Mouse (Mus musculus): ENCODE data around the gene Sphkap. TPM values are rescaled to one million over a fixed set of nuclear protein-coding genes. Genes with fewer than 3 reads are reported as not detected.

Gene Sphkap
- polyA plus RNA-seq (2015; fragmentation: Nextera tagmentation; extraction: Ambion mirVana) = 0.10 and 0.13 TPM in 2 replicates

GRCm38 (mm10) chr1:83408021-83408464 lies at the start of gene Sphkap:
Gene Sphkap, minus strand, starts transcription at chr1:83408200.
- no peaks in the 10 kb centered on the region for H3K36me3 ChIP-seq (ENCODE audit: insufficient read depth, low read length)
- no peaks in the 10 kb centered on the region for H3K4me1 ChIP-seq (ENCODE audit: insufficient read depth, low read depth, low read length)
- no peaks in the 10 kb centered on the region for H3K27me3 ChIP-seq (replicated peaks; ENCODE audit: insufficient read depth, low read length)
- no peak within 1 kb of the TSS for H3K9ac ChIP-seq (replicated peaks; ENCODE audit: low read depth)
- ATAC-seq (peak; percentile 61), DNase-seq (ENCODE audit: low spot score) (peak; percentile 46)
- no peak within 1 kb of the TSS for H3K27ac ChIP-seq (ENCODE audit: low read length)
- peak within 1 kb of the TSS; percentile 46 for H3K4me2 ChIP-seq (replicated peaks; ENCODE audit: low read depth, low read length)
- TF ChIP-seq CTCF (IDR thresholded peaks at IDR 0.05) (peak; percentile 35), EP300 (IDR thresholded peaks at IDR 0.05) (no peak)
- peak within 1 kb of the TSS; percentile 8; the same call in 1 of the 2 replicates for H3K4me3 ChIP-seq (ENCODE audit: low read depth, low read length)
- 2% methylated on average over 16 of the region's 16 CpGs for WGBS
- H3K9me3 ChIP-seq (ENCODE audit: low read length) = no peaks in the 10 kb centered on the region

GRCm38 (mm10) chr1:83451291-83451690 lies 43.3 kb upstream of the Sphkap start:
- no peak for DNase-seq (ENCODE audit: low spot score)
- 60% methylated on average over 5 of the region's 5 CpGs for whole genome bisulfite sequencing
- ATAC-seq = no peak
- H3K27ac ChIP-seq (ENCODE audit: low read length) = no peak overlapping the region
- H3K27me3 ChIP-seq (replicated peaks; ENCODE audit: insufficient read depth, low read length) = no peaks in the 10 kb centered on the region
- no peaks in the 10 kb centered on the region for H3K36me3 ChIP-seq (ENCODE audit: insufficient read depth, low read length)
- H3K4me2 ChIP-seq (replicated peaks; ENCODE audit: low read depth, low read length) = no peak overlapping the region
- no peaks in the 10 kb centered on the region for H3K9me3 ChIP-seq (ENCODE audit: low read length)
- H3K9ac ChIP-seq (replicated peaks; ENCODE audit: low read depth) = no peak overlapping the region
- H3K4me1 ChIP-seq (ENCODE audit: insufficient read depth, low read depth, low read length) = no peaks in the 10 kb centered on the region
- no peak overlapping the region for H3K4me3 ChIP-seq (ENCODE audit: low read depth, low read length)
- TF ChIP-seq CTCF (IDR thresholded peaks at IDR 0.05) = no peak
- no peak for TF ChIP-seq EP300 (IDR thresholded peaks at IDR 0.05)

- no peak overlapping the region for H3K9ac ChIP-seq (replicated peaks; ENCODE audit: low read depth)
- H3K4me3 ChIP-seq (ENCODE audit: low read depth, low read length) = no peak overlapping the region
- TF ChIP-seq EP300 (IDR thresholded peaks at IDR 0.05) = no peak
- TF ChIP-seq CTCF (IDR thresholded peaks at IDR 0.05) = no peak
- WGBS = 91% methylated on average over 2 of the region's 2 CpGs
- H3K27ac ChIP-seq (ENCODE audit: low read length) = no peak overlapping the region
- no peak for DNase-seq (ENCODE audit: low spot score)
- ATAC-seq = no peak
- no peaks in the 10 kb centered on the region for H3K36me3 ChIP-seq (ENCODE audit: insufficient read depth, low read length)
- no peaks in the 10 kb centered on the region for H3K27me3 ChIP-seq (replicated peaks; ENCODE audit: insufficient read depth, low read length)
- no peak overlapping the region for H3K4me2 ChIP-seq (replicated peaks; ENCODE audit: low read depth, low read length)
- no peaks in the 10 kb centered on the region for H3K9me3 ChIP-seq (ENCODE audit: low read length)
- no peaks in the 10 kb centered on the region for H3K4me1 ChIP-seq (ENCODE audit: insufficient read depth, low read depth, low read length)
Observed at GRCm38 (mm10) chr1:83440422-83440821, 32.4 kb upstream of the Sphkap start.

GRCm38 (mm10) chr1:83433932-83434331 lies 25.9 kb upstream of the Sphkap start:
- Histone ChIP-seq H3K4me3 (ENCODE audit: low read depth, low read length) (no peak overlapping the region), H3K27ac (ENCODE audit: low read length) (no peak overlapping the region), H3K9me3 (ENCODE audit: low read length) (no peaks in the 10 kb centered on the region), H3K9ac (replicated peaks; ENCODE audit: low read depth) (no peak overlapping the region), H3K36me3 (ENCODE audit: insufficient read depth, low read length) (no peaks in the 10 kb centered on the region), H3K27me3 (replicated peaks; ENCODE audit: insufficient read depth, low read length) (no peaks in the 10 kb centered on the region), H3K4me2 (replicated peaks; ENCODE audit: low read depth, low read length) (no peak overlapping the region), H3K4me1 (ENCODE audit: insufficient read depth, low read depth, low read length) (no peaks in the 10 kb centered on the region)
- WGBS = 85% methylated on average over 3 of the region's 3 CpGs
- DNase-seq (ENCODE audit: low spot score) (no peak), ATAC-seq (no peak)
- TF ChIP-seq CTCF (IDR thresholded peaks at IDR 0.05) (no peak), EP300 (IDR thresholded peaks at IDR 0.05) (no peak)

GRCm38 (mm10) chr1:83429866-83430265 lies 21.9 kb upstream of the Sphkap start:
- Histone ChIP-seq H3K27ac (ENCODE audit: low read length) (no peak overlapping the region), H3K4me3 (ENCODE audit: low read depth, low read length) (no peak overlapping the region), H3K4me1 (ENCODE audit: insufficient read depth, low read depth, low read length) (no peaks in the 10 kb centered on the region), H3K9ac (replicated peaks; ENCODE audit: low read depth) (no peak overlapping the region), H3K27me3 (replicated peaks; ENCODE audit: insufficient read depth, low read length) (no peaks in the 10 kb centered on the region), H3K4me2 (replicated peaks; ENCODE audit: low read depth, low read length) (no peak overlapping the region), H3K36me3 (ENCODE audit: insufficient read depth, low read length) (no peaks in the 10 kb centered on the region), H3K9me3 (ENCODE audit: low read length) (no peaks in the 10 kb centered on the region)
- TF ChIP-seq CTCF (IDR thresholded peaks at IDR 0.05) (no peak), EP300 (IDR thresholded peaks at IDR 0.05) (no peak)
- ATAC-seq = no peak
- no peak for DNase-seq (ENCODE audit: low spot score)

GRCm38 (mm10) chr1:83407616-83408015 lies 384 bp downstream of the Sphkap start:
- no peak overlapping the region for H3K27ac ChIP-seq (ENCODE audit: low read length)

More at GRCm38 (mm10) chr1:83407616-83408015, 384 bp downstream of the Sphkap start:
- Histone ChIP-seq H3K9me3 (ENCODE audit: low read length) (no peaks in the 10 kb centered on the region), H3K9ac (replicated peaks; ENCODE audit: low read depth) (no peak overlapping the region), H3K4me3 (ENCODE audit: low read depth, low read length) (no peak overlapping the region; the same call in 1 of the 2 replicates), H3K36me3 (ENCODE audit: insufficient read depth, low read length) (no peaks in the 10 kb centered on the region), H3K4me1 (ENCODE audit: insufficient read depth, low read depth, low read length) (no peaks in the 10 kb centered on the region), H3K27me3 (replicated peaks; ENCODE audit: insufficient read depth, low read length) (no peaks in the 10 kb centered on the region), H3K4me2 (replicated peaks; ENCODE audit: low read depth, low read length) (peak overlapping the region; percentile 46)
- WGBS = 2% methylated on average over 11 of the region's 11 CpGs
- TF ChIP-seq EP300 (IDR thresholded peaks at IDR 0.05) = no peak
- no peak for TF ChIP-seq CTCF (IDR thresholded peaks at IDR 0.05)
- DNase-seq (ENCODE audit: low spot score) = no peak
- ATAC-seq = no peak
